Mouse (Mus musculus): ENCODE results near the gene Ropn1l.

DNA sequence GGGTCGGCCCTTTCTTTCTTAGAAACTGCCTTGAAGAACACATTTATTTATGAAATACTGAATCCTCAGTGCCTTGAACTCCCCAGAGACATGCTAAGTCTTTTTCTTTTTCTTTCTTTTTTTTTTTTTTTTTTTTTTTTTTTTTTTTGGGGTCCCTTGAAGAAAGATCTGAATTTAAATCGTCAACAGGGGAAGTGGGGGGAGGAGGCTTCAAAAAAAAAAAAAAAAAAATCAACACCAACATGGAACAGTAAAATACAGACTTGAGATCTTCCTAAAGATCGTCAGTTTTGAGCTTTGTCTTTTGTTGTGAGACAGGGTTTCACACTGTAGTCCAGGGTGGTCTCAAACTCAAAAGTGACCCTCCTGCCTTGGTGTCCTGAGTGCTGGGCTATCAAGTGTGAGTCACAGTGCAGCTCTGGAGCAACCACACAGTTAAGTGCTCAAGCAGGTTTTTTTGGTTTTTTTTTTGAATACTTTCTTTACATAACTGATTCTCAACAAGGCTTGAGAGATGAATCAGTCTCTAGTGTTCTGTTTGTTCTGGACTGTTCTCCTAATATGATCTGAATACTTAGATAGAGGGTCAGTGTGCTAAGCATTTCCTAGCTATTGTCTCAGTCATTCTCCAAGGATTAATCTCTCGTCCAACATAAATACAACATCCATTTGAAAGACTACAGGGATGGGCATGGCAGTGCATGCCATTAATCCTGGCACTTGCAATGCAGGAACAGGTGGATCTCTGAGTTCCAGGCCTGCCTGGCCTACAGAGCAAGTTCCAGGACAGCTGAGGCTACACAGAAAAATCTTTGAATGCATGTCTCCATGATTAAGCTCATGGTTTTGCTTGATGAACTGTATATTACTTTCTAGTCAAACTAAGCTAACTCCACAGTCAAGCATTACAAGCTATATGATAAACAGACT, 19.4 kb upstream of the Ropn1l start:
- TF ChIP-seq CTCF (IDR thresholded peaks at IDR 0.05; ENCODE audit: borderline replicate concordance, extremely low read depth, insufficient read depth, insufficient read length) (no peak), POLR2A (IDR thresholded peaks at IDR 0.05; ENCODE audit: borderline replicate concordance, extremely low read depth, insufficient read depth, insufficient read length, poor library complexity, severe bottlenecking) (no peak)

All from brain, embryonic 14.5 days (tissue).